Mouse (Mus musculus) thymus, postnatal 25 days (tissue): ENCODE data around the gene Olfr918.

Source experiments
- DNase-seq: peaks from one replicate; pipeline ENCODE4 v3.0.0; 2022

Olfr918 gene

DNA sequence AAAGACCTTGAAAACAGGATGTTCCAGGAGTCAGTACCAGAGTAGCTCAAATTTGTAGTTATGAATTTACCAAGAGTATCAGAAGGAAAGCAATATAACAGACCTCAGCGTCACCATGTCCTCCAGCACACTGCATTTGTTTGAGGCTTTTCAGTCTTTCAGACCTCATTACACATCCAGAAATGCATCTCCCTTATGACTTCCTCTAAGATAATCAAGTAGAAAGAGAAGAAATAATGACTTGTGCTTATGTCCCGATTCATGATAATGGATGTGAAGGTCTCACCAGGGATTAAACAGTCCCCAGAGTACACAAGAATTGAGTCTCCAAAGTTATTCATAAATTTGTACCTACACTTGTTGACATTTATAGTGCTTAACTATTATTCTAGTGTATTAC is at the start of gene Olfr918:
Olfr918 (minus strand) TSS at position 101 of the 400 bp plus-strand sequence.
- no peak for DNase-seq

DNA sequence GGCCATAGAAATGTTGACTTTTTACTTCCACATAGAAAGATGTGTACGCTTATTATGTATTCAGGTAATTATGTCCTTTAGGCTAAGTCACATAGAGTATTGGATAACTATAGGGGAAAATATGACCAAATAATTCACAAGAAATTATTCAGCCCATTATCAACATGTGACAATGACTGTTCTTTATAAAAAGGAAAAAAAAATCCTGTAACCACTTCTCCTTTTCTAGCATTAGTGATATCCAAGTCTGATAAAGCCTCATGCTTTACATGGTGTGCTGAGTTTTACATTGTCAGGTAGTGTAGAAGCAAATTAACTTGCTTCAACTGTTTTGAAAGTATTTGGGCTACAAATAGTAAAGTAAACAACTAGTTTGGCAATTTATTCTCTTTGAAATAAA is 49.6 kb upstream of the Olfr918 start:
- DNase-seq, result no peak

DNA sequence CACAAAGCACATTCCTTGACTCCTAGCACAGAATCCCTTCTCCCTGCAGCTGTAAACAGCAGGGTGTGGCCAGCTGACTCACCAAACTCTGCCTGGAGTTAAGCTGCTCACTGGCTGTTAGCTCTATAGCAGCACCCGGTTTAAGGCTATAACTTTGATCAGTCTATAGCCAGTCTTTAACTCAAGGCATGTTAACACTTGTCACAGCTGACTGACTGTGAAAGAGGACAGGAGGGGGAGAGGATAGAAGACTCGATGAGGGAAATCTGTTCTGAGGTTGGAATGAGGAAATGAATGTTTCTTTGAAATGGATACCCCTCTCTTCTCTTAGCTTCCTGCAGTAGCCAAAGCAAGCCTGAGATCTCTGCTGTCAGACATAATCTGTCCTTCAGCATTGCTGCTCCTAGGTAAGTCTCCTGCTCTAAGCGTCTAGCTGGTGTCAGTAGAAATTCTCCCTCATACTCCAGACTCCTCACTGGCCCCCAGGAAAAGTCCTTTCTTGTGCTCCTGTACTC is 44.6 kb upstream of the Olfr918 start:
- DNase-seq, result no peak

DNA sequence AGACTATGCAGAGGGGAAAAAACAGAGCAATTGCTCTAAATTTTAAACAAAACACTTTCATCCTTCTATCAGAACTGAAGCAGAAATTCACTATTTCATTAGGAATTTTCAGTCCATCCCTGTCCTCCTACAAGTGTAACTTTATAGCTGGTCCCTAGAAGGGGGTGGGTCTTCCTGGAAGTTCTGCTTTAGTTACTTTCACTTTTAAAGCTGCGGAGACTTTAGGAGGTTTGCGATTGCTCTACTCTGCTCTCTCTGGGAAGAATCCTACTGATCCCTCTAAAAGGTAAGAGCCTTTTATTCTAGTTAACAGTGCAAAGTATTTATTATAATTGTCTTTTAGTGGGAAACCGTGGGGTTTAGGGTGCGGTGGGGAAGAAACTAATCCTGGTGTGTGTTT is 43.7 kb upstream of the Olfr918 start, which contains the start of gene Vwa5a:
Vwa5a (plus strand) TSS at position 167 of the 400 bp plus-strand sequence.
- DNase-seq, result no peak

DNA sequence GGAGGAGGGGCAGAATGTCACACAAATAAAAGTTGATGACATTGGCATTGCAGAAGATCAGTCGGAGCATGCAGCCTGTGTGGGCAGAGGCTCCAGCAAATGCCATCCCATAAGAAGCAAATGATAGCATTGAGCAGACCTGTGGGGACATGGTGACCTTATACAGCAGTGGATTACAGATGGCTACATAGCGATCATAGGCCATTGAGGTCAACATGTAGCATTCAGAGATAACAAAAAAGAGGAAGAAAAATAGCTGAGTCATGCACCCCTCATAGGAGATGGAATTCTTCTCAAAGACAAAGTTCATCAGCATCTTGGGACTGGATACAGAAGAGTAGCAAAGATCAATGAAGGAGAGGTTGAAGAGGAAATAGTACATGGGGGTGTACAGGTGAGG is 1.5 kb downstream of the Olfr918 start:
- DNase-seq, result no peak

DNA sequence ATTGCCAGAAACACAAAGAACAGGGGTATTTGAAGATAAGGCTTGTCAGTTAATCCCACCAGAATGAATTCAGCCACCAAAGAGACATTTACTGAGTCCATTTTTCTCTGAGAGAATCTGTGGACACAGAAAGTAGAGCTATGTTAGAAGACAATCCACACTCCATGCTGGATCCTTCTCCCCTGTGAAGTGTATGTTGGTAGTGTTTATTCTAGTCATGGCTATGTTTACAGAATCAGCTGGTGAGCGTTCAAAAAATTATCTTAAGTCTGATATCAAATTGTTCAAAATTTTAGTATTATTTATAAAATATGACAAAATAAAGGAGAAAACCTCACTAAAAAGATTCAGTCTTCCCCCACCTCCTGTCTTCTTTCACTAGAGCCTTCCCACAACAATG is 8.7 kb downstream of the Olfr918 start, which contains the start of gene Olfr917:
Olfr917 (minus strand) TSS at position 101 of the 400 bp plus-strand sequence.
- DNase-seq, result no peak

DNA sequence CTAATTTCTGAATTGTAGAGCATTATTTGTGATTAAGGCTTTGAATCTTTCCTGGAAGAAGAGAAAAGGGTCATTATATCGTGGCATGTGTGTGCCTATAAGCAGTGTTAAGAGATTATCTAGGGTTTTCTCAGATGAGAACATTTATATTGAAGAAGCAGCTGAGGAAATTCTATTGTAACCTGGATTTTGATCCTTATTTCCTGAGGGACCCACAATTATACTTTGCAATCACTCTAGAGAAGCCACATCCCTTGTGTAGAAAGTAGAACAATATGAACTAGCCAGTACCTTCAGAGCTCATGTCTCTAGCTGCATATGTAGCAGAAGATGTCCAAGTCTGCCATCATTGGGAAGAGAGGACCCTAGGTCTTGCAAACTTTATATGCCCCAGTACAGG is 14.6 kb downstream of the Olfr918 start, which contains the start of gene Olfr916:
Olfr916 (minus strand) TSS at position 101 of the 400 bp plus-strand sequence.
- DNase-seq, result no peak

DNA sequence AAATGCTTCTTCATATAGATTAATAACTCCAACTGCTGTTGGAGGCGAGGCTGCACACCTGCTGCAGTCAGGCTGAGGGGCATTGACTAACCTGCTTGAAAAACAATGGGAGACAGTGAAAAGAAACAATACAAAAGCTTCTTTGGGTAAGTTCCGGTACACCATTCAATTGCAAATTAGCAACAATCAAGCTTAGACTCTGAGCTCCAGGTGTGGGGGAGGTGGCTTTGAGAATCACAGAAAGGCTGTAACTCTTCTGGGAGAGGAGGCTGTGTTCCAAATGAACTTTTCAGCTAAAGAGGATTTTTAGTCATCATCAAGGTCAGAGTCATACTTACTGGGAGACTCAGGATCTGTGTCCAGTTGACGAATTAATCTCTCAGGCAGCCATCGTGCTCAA is 42.0 kb downstream of the Olfr918 start:
- no peak for DNase-seq
